Mouse (Mus musculus): ENCODE measurements around the gene Ephx3. TPM values are rescaled to one million over a fixed set of nuclear protein-coding genes. Genes with fewer than 3 reads are reported as not detected.

Ephx3 gene
- polyA plus RNA-seq, 1 experiment: 0.31 TPM

DNA sequence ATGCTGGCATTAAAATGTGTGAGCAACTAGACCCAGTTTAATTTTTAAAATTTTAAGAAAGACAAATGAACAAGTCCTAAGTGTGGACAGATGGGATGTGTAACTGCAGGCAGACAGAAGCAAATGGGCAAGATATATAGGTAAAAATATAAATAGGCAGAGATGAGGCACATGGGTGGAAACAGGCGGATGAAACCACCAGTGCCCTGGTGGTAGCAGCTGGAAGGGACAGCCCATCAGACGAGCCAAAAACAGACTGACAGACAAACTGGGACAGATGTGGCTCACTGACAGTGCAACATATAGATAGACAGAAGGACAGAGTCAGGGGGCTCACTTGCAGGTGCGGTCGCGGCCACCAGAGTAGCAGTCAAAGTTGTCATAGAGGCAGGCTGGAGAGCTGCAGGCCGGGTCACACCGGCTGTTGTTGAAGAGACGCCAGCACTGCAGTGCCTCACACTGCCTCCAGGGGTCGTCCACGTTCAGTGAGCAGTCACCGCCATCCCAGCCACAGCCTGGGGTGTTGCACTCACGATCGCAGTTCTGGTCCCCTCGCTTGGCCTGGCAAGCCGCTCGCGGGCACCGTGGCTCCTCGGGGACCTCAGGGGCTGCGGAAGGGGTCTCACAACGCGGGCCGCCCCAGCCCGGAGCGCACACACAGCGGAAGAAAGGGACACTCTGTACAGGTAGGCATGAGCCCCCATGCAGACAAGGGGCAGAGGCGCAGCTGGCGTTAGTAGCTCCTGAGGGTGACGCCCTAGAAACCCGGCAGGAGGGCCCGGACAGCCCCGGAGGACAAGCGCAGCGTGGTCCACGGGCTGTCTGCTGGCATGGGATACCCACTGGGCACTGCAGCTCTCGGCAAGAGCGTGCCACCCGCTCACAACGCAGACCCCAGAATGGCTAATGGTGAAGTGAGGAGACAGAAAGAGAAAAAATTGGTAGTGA is 46.2 kb downstream of the Ephx3 start:
- peak; percentile 82 for DNase-seq (ENCODE audit: low read depth)
- TF ChIP-seq POLR2A (IDR thresholded peaks at IDR 0.05; ENCODE audit: borderline replicate concordance, extremely low read depth, insufficient read depth, insufficient read length, poor library complexity, severe bottlenecking): no peak
- peak; percentile 89 for TF ChIP-seq CTCF (IDR thresholded peaks at IDR 0.05; ENCODE audit: borderline replicate concordance, extremely low read depth, insufficient read depth, insufficient read length)

DNA sequence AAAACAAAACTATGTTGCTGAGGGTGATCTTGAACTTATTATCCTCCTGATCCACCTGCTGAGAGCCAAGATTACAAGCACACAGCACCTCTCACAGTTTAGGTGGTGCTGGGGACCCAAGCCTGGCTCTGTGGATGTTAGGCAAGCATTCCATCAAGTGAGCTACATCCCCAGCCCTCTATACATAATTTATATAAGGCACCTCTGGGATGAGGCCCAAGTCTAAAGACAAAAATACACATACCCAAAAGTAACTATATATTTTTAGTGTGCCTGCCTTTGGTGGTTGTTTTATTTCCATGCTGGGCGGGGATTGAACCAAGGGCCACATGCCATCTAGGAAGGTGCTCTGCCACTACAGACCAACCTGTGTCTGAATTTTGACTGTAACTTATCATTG is 47.1 kb downstream of the Ephx3 start:
- TF ChIP-seq CTCF (IDR thresholded peaks at IDR 0.05; ENCODE audit: borderline replicate concordance, extremely low read depth, insufficient read depth, insufficient read length) (no peak), POLR2A (IDR thresholded peaks at IDR 0.05; ENCODE audit: borderline replicate concordance, extremely low read depth, insufficient read depth, insufficient read length, poor library complexity, severe bottlenecking) (no peak)
- DNase-seq (ENCODE audit: low read depth): no peak

Other genes starting within 250 kb of the Ephx3 start
- 22.9 and 30.1 TPM in 2 replicates for gene Rrp1b, start 153.4 kb downstream of the Ephx3 start, polyA plus RNA-seq (2012; rRNA removed)
- gene Hsf2bp, start 153.2 kb downstream of the Ephx3 start, polyA plus RNA-seq (2012; rRNA removed): 0.49 and 0.55 TPM in 2 replicates
- gene Notch3, start 22.7 kb downstream of the Ephx3 start, polyA plus RNA-seq (2012; rRNA removed): 27.6 and 33.0 TPM in 2 replicates
- gene Brd4, start 95.2 kb upstream of the Ephx3 start, polyA plus RNA-seq (2012; rRNA removed): 31.1 and 85.6 TPM in 2 replicates
- 103 and 120 TPM in 2 replicates for gene Akap8, start 131.7 kb upstream of the Ephx3 start, polyA plus RNA-seq (2012; rRNA removed)
- 189 and 209 TPM in 2 replicates for gene Akap8l, start 161.1 kb upstream of the Ephx3 start, polyA plus RNA-seq (2012; rRNA removed)
- gene Wiz, start 199.9 kb upstream of the Ephx3 start, polyA plus RNA-seq (2012; rRNA removed): 84.1 and 102 TPM in 2 replicates
- gene Rasal3, start 214.0 kb upstream of the Ephx3 start, polyA plus RNA-seq (2012; rRNA removed): 0.63 and 0.82 TPM in 2 replicates
- gene Pglyrp2, start 234.6 kb upstream of the Ephx3 start, polyA plus RNA-seq (2012; rRNA removed): 0.05 TPM in 1 of 2 replicates, not detected in the other

Data from brain, embryonic 14.5 days (tissue).